Mouse (Mus musculus) frontal cortex, postnatal 36 days (tissue): ENCODE data around the gene Afg1l.

ENCODE experiments used
- DNase-seq, 2 experiments: peaks; one replicate each; pipeline ENCODE4 v3.0.0; 2022; ENCODE audit warnings: low spot score in 2 of 2

The Afg1l gene

GRCm38 (mm10) chr10:42477550-42478340 lies 620 bp downstream of the Afg1l start:
- no peak for DNase-seq

GRCm38 (mm10) chr10:42476774-42477475 lies 1.4 kb downstream of the Afg1l start:
- no peak for DNase-seq

DNA sequence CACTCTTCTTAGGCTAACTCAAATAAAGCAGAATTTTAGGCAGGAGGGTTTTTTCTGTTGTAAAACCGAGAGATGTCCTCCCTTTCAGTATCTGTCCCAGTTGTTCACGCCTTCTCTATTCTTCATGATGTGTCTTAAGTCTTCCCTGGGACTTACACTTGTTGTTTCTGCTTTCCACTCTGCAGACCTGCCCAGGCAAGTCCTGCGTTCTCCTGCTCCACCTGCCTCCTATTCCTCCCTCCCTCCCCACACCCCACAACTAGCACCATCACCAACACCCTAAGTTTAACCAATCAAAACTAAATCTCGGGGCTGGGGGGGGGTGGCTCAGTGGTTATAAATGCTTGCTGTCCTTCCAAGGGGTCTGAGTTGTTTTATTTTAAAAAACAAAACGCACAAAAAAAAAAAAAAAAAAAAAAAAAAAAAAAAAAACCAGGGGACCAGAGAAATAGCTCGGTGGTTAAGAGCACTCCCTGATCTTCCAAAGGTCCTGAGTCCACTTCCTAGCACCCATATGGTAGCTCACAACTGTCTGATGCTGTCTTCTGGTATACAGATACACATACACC lies 3.3 kb downstream of the Afg1l start:
- DNase-seq: no peak

DNA sequence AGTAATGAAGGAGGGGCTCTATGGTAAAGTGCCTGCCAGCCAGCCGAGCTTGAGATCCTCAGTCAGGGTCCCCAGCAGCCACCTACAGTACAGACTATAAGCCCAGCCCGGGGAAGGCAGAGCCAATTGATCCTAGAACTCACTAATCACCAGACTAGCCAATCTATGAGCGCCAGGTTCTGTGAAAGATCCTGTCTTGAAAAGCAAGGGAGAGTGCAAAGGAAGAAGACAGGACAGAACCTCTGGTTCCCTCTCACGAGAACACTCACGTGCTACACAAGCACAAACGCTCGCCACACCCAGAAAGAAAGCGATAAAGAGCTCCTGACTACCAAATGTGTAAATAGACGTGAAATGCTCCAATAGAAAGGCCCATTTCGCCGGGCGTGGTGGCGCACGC lies 13.6 kb downstream of the Afg1l start:
- no peak for DNase-seq

GRCm38 (mm10) chr10:42464224-42464623 lies 14.1 kb downstream of the Afg1l start:
- DNase-seq: no peak

DNA sequence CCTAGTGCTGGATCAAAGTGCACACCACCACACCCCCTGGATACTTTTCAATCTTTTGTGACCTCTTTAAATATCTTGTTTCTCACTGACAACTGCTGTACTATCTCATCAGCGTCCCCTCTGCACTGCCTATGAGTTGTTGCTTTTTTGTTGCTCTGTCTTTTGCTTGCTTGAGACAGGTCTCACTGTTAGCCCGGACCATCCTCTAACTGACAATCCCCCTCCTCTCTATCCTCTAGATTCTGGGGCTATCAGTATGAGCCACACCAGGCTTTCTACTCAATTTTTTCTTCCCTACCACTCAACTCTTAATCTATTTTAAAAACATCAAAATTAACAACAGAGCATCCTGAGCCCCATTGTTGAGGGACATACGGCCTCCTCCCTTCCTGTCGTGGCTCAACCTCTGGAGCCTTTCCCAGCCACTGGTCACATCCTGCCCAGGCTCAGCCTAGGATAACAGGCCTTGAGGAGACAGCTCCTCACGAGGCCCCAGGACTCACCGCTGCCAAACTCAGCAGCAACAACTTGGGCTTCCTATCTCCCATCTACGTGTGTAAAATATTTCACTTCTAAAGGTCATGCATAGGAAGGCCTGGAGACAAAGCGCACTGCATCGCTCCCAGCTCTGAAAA lies 20.7 kb downstream of the Afg1l start:
- DNase-seq: no peak

- no peak for DNase-seq
Observed at GRCm38 (mm10) chr10:42455981-42456380, 22.4 kb downstream of the Afg1l start.

GRCm38 (mm10) chr10:42454690-42455089 lies 23.7 kb downstream of the Afg1l start:
- DNase-seq: no peak

- no peak for DNase-seq
Observed at GRCm38 (mm10) chr10:42454266-42454665, 24.1 kb downstream of the Afg1l start.

GRCm38 (mm10) chr10:42449672-42450071 lies 28.7 kb downstream of the Afg1l start:
- DNase-seq: no peak

GRCm38 (mm10) chr10:42448371-42448770 lies 30.0 kb downstream of the Afg1l start:
- DNase-seq: no peak

DNA sequence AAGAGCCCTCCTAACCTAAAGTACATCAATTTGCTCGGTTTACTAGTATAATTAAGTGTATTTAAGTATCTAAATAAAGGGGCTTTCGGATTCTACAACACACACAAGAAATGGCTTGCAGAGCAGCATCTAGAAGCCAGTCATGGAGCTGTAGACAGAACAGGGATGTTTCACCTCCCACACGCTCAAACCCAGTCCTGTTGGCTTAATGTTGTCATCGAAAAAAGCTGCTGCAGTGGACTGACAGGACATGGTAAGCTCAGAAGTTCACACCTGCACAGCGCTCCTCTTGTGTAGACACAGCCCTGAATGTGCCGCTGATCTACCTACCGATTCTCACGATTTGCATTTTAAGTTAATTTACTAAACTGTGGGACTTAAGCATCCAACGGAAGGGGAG lies 32.2 kb downstream of the Afg1l start:
- peak; percentile 4 to 12 for DNase-seq

DNA sequence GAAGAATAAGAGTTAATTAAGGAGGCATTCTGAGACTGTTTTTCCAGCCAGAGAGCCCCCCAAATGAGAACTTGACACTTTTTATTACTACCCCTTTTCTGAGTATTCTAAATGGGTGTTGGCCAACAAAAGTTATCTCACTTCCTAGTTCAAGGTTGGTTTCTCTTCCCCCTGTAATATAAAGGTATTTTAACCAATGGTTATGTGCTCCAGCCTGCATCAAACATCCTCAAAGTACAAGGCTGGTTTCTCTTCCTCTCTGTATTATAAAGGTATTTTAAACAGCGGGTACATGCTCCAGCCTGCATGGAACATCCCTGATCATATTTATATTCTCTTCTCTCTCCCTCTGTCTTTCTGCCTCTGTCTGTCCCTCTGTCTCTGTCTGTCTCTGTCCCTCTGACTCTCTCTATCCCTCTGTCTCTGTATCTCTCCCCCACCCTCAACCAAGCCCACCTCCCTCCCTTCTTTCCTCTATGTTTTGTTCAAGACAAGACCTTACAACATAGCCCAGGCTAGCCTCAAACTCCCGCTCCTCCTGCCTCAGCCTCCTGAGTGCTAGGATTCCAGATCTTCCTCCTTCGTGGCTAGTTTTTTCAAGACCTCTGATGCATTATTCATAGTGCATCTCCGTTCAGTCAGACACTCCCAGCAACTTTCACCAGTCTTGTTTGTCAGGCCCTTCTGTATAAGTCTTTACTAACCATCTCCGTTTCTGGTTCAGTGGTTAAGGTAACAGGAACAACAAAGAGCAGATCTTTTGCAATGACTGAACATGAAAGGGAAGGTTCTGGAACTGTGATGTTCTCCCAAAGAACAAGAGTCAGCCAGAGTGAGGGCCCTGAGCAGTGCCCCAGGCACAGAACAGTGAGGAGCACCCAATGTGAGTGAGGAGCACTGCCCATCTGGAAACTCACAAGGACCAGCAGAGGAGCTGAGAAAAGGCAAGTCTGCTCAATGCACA lies 41.2 kb downstream of the Afg1l start:
- DNase-seq: no peak

DNA sequence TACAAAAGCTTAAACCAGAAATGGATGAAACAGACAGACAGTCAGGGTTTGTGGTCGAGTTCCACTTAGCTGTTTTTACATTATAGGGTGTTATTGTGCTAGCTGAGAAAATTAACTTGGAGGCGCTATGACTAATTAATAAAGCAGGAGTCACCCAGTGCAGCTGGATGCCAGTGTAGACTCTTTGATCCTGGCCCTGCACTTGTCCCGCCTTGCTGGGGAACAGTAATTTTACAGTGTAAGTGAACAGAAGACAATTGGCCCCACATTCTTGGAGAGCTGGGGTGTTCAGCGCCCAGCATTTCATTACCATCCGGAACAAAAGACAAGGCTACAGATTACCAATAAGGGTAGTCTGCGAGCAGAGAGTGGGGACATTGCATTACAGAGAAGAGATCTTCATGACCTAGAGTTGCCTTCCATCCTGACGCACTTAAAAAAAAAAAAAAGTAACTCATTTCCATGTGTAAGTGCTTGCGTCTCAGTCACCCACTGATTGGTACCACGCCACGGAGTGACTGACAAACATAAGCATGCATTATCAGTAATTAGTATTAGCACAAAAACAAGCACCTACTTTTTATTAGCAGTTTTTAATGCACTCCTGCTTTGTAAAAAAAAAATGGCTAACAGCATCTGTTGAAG lies 60.7 kb downstream of the Afg1l start:
- DNase-seq: peak in 1 of 2 experiments; percentile 24

DNA sequence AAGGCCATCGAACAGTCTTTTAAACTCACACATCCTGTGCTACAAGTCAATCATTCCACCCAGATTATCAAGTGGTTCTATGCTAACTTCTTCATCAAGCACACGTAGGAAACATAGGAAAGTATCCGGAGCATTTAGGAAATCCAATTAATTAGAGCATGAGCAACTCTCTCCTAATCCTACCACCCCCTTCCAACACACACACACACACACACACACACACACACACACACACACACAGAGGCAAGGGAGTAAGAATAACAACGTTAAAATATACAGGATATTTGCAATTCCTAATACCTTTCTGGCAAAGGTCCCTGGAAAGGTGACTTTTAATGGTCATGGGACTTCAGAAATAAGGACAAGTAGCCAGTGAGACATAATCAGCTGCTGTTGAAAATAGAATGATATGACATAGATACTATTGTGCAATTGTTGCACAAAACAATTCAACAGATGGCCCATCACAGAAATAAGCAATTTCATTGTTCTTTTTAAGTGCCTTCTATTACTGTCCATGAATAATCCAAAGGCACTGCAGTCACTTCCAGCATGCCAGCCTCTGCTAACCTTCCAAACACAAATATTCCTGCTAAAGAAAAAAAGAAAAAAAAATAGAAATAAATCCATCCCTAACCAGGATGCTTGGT lies 62.4 kb downstream of the Afg1l start:
- DNase-seq: no peak

- peak in 1 of 2 experiments; percentile 23 for DNase-seq
Observed at GRCm38 (mm10) chr10:42410748-42411537, 67.4 kb downstream of the Afg1l start.

GRCm38 (mm10) chr10:42390436-42390835 lies 87.9 kb downstream of the Afg1l start:
- DNase-seq: no peak

DNA sequence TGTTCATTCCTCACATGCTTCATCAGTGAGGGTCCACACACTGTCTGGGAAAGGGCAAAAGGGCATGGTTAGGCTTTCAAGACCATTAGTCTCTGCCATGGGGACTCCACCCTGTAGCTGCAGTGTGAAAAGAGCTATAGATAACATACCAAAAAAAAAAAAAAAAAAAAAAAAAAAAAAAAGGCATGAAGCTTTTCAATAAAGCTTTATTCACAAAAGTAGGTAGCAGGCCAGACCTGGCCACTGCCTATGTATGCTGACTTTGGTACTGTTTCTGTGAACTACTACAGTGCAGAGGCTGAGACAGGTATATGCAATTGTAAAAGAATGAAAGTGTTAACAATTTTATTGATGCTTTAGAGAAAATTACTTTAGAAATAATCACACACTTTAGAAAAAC lies 90.2 kb downstream of the Afg1l start:
- DNase-seq: no peak

DNA sequence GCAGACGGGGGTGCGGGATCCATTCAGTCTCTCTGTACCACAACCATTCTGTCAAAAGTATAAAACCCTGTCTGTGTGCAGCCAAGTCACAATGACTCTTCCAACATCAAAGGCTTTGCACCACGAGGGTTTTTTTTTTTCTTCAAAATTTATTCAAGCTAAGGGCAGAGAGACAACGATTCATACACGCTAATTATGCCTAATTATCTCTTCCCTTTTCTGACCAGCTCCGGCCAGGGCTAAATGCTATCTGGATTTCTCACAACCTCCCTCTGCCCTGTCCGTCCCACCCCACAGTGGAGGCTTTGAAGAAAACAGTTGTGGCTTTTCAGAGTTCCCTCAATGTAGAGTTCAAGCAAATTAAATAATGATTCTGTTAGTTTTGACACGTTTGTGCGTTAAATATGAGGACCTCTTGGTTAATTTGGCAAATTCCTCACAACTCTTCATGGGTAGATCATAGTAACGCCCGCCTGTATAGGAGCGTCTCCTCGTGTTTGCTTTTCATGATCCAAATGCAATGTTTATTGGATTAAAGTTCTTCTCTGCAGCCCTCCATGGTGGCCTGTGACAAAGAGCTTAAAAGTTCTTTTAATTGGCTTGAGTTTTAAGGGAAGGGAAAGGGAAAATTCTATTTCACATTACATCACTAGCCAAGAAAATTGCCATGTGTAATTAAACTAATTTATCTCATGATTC lies 93.3 kb downstream of the Afg1l start:
- peak in 1 of 2 experiments; percentile 3 for DNase-seq
